Mouse (Mus musculus) liver, embryonic 12.5 days (tissue): Measurements from ENCODE around the gene Gm5148. TPM values are rescaled to one million over a fixed set of nuclear protein-coding genes. Genes with fewer than 3 reads are reported as not detected.

ENCODE experiments used
- polyA plus RNA-seq: library from polyadenylated mRNA; unstranded; fragments of >200 nt; fragmentation: Nextera tagmentation; extraction: Ambion mirVana; gene quantifications from 2 replicates; pipeline ENCODE4 v1.2.1, GENCODE M21; 2016

Gm5148 gene
- polyA plus RNA-seq, 1 experiment from 2014 or later: 2.7 TPM

Other genes starting within 250 kb of the Gm5148 start
- gene Spry1, start 84.5 kb downstream of the Gm5148 start, polyA plus RNA-seq: 4.3 and 4.7 TPM in 2 replicates